Mouse (Mus musculus): ENCODE results near the gene Dpp8.

Dpp8 gene

GRCm38 (mm10) chr9:65085270-65085669 is 53.1 kb downstream of the Dpp8 start:
- CTCF ChIA-PET = no interaction called here

GRCm38 (mm10) chr9:65086801-65087200 is 54.6 kb downstream of the Dpp8 start:
- CTCF ChIA-PET = interaction anchor here (0.6 to 1.0 kb wide), 2 partner anchors 11 to 56 kb away, joined by 3 to 4 read pairs; no protein-coding TSS in a partner anchor

GRCm38 (mm10) chr9:65087490-65087889 is 55.3 kb downstream of the Dpp8 start:
- CTCF ChIA-PET = interaction anchor here (0.6 to 1.0 kb wide), 2 partner anchors 12 to 56 kb away, joined by 3 to 4 read pairs; no protein-coding TSS in a partner anchor

- CTCF ChIA-PET = no interaction called here
Measured at GRCm38 (mm10) chr9:65094237-65094636, 62.0 kb downstream of the Dpp8 start.

GRCm38 (mm10) chr9:65100991-65101685 is 68.9 kb downstream of the Dpp8 start, which contains the start of gene Igdcc4:
Gene Igdcc4, plus strand, starts transcription at chr9:65101486.
- CTCF ChIA-PET = no interaction called here

GRCm38 (mm10) chr9:65101686-65102376 is 69.6 kb downstream of the Dpp8 start:
- CTCF ChIA-PET = no interaction called here

GRCm38 (mm10) chr9:65102377-65103172 is 70.4 kb downstream of the Dpp8 start:
- CTCF ChIA-PET = no interaction called here

GRCm38 (mm10) chr9:65103173-65103752 is 71.0 kb downstream of the Dpp8 start:
- CTCF ChIA-PET = no interaction called here

GRCm38 (mm10) chr9:65106821-65107220 is 74.6 kb downstream of the Dpp8 start:
- CTCF ChIA-PET = no interaction called here

- CTCF ChIA-PET = no interaction called here
Measured at GRCm38 (mm10) chr9:65107893-65108292, 75.7 kb downstream of the Dpp8 start.

- CTCF ChIA-PET = no interaction called here
Measured at GRCm38 (mm10) chr9:65109132-65110072, 77.2 kb downstream of the Dpp8 start.

GRCm38 (mm10) chr9:65111698-65112097 is 79.5 kb downstream of the Dpp8 start:
- CTCF ChIA-PET = interaction anchor here (0.5 kb wide), 1 partner anchor 342 kb away, joined by 3 read pairs; no protein-coding TSS in a partner anchor

- CTCF ChIA-PET = interaction anchor here (0.7 kb wide), 1 partner anchor 11 kb away, joined by 3 read pairs; no protein-coding TSS in a partner anchor
Measured at GRCm38 (mm10) chr9:65113694-65114093, 81.5 kb downstream of the Dpp8 start.

GRCm38 (mm10) chr9:65115891-65116290 is 83.7 kb downstream of the Dpp8 start:
- CTCF ChIA-PET = no interaction called here

GRCm38 (mm10) chr9:65117516-65117915 is 85.3 kb downstream of the Dpp8 start:
- CTCF ChIA-PET = no interaction called here

GRCm38 (mm10) chr9:65120935-65121334 is 88.7 kb downstream of the Dpp8 start:
- CTCF ChIA-PET = interaction anchor here (0.7 kb wide), 1 partner anchor 9 kb away, joined by 3 read pairs; no protein-coding TSS in a partner anchor

GRCm38 (mm10) chr9:65122545-65122944 is 90.3 kb downstream of the Dpp8 start:
- CTCF ChIA-PET = interaction anchor here (0.6 kb wide), 1 partner anchor 114 kb away, joined by 4 read pairs; no protein-coding TSS in a partner anchor

- CTCF ChIA-PET = no interaction called here
Measured at GRCm38 (mm10) chr9:65123552-65124168, 91.4 kb downstream of the Dpp8 start.

GRCm38 (mm10) chr9:65128123-65128815 is 96.1 kb downstream of the Dpp8 start:
- CTCF ChIA-PET = interaction anchor here (0.6 kb wide), 1 partner anchor 507 kb away, joined by 7 read pairs; no protein-coding TSS in a partner anchor

Data from spleen, embryonic (tissue).